Mouse (Mus musculus): Measurements from ENCODE around the gene Gm21958. TPM values are rescaled to one million over a fixed set of nuclear protein-coding genes. Genes with fewer than 3 reads are reported as not detected.

Gene Gm21958
- not detected in 2 replicates for polyA plus RNA-seq (2012; rRNA removed)

- DNase-seq (ENCODE audit: low read depth) = no peak
Observed at GRCm38 (mm10) chr3:54714253-54714652, at the start of gene Gm21958. TSS of gene Gm21958 (minus strand) at chr3:54714353.

GRCm38 (mm10) chr3:54761258-54761657, 47.1 kb upstream of the Gm21958 start:
- DNase-seq (ENCODE audit: low read depth) = no peak

DNA sequence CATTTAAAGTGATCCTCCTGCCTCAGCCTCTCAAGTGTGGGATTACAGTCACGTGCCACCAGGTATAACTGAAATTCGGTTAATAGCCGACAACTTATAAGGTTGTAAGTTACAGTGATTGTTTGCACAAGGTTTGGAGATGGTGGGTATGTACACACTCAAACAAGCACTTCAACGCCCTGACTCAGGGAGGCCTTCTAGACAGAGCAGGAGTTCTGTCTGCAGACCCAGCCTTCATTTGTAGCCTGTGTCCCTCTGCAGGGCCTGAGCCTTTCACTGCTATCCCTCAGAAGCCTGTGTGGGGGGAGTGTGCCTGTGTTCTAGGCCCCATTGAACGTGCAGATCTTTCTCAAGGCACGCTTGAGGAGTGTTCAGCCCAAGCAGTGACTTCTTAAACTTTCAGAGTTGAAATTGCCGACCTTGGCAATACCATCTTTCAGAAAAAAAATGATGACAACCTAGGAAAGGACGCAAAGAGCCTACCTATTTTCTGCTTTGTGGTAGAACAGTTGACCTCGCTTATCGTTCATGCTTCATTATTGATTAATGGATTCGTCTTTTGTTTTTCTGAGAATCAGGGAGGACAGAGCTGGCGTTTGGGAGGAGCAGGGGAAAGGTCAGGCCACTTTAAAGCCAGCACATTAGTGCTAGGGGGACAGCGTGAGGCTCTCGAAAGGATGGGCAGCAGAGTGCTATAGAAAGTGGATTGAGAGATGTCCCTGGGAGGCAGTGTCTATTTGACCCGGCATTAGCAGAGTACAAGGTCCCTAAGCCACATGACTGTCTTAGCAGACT, 46.4 kb upstream of the Gm21958 start:
- no peak for DNase-seq (ENCODE audit: low read depth)

DNA sequence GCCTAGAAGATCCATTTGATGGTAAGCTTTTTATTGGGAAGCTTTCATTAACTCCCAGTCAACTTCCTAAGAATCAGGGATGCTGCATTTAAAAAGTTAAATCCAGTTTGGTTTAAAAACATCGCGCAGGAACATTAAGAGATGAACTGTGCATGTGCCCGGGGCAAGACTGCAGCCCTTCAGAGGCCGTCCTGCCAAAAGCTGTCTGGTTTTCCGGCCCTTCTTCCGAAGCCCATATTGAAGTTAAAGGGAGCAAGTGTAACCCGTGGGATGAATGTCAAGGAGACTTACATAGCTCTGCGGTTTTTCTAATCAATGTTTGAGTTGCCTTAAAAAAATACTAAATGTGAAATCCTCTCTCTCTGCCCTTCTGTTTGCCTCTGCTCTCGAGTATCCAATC, 45.1 kb upstream of the Gm21958 start:
- DNase-seq (ENCODE audit: low read depth) = no peak

DNA sequence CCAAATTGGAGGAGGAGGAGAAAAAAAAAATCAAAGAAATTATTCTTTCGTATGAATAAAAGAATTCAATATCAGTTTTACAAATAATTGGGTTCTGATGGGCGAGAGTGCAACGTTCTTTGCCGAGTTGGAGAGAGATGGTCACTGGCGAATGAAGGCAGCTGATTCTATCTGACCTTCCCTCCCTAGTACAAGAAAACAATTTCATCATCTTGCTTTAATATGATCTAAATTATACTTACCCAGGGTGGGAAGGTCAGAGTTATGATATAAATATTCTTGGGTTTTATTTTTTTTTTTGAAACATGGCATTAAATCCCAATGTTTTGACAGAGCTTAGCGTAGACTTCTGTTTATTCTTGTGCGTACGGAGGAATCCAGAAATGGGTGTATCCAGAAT, 43.3 kb upstream of the Gm21958 start:
- no peak for DNase-seq (ENCODE audit: low read depth)

DNA sequence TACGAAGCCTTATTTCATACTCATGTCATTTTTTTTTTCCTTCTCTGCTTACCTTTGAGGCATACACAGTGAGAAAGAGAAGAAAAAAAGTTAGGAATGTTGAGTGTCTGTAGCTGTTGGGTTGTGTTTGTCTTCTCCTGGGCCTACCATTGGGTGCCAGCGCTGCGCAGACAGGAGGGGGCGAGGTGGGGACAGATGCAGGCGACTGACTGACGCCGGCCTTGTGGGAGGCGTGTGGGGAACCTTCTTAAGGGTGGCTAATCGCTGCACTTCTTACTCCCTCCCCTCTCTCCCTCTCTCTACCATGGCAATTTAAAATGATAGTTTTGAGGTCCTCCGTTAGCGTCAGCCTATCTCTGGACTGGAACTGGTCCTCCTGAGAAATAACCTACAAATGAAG, 41.9 kb upstream of the Gm21958 start:
- DNase-seq (ENCODE audit: low read depth) = no peak

DNA sequence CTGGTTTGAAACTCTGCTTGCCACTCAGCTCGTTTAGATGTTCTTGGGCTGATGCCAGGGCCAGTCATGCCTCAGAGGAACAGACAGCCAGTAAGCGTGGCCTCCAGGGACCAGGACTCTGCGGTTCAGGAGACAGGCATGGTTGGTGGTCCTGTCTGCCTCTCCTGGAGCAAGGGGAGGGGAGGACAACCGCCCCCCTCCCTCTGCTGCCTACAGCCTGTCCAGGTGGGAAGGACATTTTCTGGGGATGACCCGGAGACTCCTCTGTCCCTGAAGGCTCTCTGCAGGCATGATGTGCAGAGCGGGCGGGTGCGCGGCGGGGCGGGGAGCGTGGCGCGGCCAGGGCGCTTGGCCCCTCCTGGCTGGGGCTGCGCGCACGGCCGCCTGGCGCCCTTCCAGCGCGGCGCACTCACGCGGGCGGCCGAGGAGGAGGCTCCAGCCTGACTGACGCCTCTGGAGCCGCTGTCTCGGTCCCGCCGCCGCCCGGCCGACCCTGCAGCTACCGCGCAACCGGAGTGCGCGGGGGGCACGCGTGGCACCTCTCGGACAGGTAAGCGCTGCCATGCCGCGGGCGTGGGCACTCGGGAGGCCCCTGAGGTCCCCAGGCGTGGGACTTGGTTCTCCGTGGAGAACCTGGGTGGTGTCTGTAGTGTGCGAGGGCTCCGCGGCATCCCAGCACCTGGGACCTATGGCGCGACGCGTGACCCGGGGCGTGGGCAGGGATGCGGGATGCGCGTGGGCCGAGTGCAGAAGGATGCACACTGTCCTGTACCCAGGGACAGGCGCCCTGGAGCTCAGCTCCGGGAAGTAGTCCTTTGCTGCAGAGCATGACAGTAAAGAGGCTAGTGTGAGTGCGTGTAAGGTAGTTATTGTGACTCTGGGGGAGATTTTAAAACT, 41.2 kb upstream of the Gm21958 start, which contains the start of gene Smad9:
Smad9 (plus strand) TSS at position 438 of the 897 bp plus-strand sequence.
- no peak for DNase-seq (ENCODE audit: low read depth)

DNA sequence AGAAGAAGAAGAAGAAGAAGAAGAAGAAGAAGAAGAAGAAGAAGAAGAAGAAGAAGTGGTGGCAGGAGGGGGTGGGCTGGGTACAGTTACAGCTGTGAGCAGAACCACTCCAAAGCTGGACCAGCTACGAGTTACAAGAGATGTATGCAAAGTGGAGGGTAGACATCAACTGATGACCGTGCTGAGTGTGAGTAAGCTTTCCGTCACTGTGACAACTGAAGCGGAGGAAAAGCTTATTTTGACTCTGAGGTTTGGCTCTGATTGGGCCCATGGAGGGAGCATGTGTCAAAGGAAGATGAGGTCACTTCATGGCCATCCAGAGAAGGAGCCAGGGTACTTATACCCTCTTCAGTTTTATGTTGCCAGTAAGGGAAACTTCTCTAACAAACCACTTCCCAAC, 39.3 kb upstream of the Gm21958 start:
- no peak for DNase-seq (ENCODE audit: low read depth)

DNA sequence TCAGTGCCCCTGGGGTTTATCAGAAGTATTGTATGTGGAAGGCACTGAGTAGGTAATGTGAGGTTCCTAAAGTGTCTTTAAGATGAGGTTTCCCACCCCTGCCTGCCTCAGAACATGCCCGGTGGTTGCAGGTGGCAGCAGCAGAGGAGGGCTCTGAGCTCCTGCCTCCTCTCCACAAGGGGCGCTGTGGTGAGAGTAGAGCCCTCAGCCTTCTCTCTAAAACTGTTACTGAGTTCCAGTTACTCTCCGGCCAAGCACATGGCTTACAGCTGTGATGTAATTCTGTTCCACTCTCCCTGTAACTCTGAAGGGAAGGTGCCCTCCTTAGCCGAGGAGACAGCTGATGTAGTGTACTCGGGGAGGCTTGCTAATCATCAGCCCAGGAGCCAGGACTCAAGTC, 31.6 kb upstream of the Gm21958 start:
- no peak for DNase-seq (ENCODE audit: low read depth)

GRCm38 (mm10) chr3:54741965-54742364, 27.8 kb upstream of the Gm21958 start:
- no peak for DNase-seq (ENCODE audit: low read depth)

DNA sequence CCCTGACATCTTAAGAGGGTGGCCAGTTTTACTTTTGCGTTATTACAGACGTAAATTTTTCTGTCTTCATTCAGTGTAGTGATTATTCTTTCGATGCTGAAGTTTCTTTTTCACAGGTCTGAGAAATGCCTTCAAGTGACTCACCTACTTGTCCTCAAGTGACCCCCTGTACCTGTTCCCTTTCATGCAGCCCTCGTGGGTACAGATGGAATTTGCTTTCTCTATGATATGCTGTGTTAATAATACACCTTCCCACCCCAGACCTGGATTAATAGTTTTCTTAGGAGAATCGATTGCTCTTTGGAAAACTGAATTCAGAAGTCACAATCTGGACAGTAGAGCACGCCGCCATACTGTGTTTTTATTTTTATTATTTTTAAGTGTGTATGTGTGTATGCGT, 23.2 kb upstream of the Gm21958 start:
- no peak for DNase-seq (ENCODE audit: low read depth)

DNA sequence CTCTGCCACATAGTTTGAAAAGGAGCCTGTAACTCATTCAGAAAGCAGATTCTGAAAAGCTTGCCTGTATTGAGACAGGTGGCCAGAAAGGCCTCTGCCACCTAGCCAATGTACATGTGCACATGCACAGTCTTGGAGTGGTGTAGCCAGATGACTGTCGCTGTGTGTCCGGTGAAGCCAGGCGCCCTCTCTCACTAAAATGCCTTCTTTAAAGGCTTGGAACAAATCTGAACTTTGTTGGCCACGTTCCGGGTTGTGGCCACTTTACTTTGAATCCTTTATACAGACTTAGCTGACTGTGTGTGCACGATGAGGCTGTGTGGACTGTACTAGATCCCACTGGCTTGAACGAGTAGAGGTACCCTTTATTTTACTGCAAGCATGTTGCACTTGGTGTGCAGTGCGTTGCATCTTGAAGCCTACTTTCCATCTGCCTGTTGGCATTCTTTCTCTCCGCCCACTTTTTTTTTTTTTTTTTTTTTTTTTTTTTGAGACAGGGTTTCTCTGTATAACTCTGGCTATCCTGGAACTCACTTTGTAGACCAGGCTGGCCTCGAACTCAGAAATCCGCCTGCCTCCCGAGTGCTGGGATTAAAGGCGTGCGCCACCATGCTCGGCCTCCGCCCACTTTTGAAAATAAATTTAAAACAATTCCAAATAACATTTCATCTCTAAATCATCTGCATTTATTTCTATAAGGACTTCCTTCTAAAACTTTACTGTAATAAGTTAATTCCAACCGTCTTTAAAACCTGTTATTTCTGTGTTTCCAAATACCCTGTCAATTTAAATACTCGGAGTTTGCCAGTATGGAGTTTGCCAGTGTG, 22.2 kb upstream of the Gm21958 start:
- DNase-seq (ENCODE audit: low read depth) = no peak

DNA sequence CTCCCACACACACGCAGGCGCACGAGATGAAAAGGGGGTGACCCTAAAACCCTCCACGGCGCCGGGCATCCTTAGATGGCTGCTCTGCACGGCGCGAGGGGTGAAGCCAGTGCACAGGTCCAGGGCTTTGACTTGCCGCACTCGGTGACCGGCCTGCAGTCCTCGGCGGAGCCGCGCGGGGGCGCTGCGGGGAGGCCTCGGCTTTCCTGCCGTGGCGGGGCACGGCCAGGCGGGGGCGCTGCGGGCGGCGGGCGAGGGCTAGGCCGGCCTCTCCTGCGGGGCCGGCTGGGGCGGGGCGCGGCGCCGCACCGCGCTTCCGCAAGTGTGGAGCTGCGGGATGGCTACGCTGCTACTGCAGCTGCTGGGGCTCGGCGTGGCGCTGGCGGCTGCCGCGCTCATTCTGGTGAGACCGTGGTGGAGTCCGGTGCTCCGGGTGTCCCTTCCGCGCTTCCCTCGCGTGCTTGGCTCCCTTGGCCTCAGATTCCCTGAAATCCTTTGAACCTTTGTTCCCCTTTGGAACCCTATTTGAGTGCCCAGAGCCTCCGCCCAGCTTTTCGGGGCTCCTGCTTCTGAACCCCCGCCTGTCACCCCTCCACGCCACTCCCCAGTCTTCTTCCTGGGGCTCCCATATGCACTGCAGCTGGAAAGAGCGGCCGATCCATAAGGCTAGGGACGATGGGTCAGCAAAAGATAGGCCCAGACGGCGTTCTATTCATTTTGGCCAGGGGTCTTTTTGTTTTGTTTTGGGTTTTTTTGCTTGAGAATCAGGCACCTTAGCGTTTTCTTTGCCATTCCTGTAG, 21.3 kb upstream of the Gm21958 start, which contains the start of the genes Exosc8 and Alg5:
Exosc8 (minus strand) TSS at position 147 of the 800 bp plus-strand sequence.
Alg5 (plus strand) TSS at position 293 of the 800 bp plus-strand sequence.
- no peak for DNase-seq (ENCODE audit: low read depth)

- no peak for DNase-seq (ENCODE audit: low read depth)
Observed at GRCm38 (mm10) chr3:54734411-54735246, 20.5 kb upstream of the Gm21958 start.

DNA sequence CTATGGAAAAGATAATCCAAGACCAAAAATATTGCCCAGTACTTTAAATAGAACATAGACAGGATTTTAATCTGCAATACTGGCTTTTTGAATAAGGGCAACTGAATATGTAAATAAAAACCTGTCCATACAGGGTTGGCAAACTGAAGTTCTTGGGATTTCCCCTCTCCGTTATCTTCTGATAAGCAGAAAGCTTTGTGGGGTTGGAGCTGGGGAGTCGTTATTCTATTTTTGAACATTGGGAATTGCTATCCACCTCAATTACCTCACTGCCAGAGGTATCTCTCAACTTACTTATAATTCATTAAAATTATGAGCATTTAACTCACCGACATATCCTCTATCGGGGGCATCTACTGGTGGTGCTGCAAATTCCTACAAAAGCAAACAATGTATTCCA, 18.2 kb upstream of the Gm21958 start:
- no peak for DNase-seq (ENCODE audit: low read depth)

DNA sequence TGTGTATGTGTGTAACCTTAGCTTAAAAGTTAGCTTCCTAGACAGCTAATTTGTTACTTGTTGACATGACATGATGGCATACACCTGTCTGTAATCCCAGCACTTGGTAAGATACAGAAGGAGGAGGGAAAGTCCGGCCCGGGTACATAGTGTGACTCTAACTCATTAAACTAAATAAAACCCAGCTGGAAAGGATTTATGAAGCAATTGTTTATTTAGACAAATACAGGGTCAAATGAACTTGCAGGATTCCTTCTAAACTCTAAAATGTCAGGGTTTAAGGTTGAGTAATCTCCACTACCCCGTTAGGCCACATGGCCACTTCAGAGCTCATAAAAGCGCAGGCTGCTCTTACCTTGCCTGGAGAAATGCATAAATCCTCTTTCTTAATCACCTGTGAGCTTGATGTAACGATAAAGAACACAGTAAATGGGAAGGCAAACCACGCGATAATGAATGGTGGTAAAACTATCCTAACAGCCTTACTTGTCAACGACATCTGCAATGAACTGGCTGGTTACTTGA, 17.5 kb upstream of the Gm21958 start:
- peak; percentile 62 for DNase-seq (ENCODE audit: low read depth)

DNA sequence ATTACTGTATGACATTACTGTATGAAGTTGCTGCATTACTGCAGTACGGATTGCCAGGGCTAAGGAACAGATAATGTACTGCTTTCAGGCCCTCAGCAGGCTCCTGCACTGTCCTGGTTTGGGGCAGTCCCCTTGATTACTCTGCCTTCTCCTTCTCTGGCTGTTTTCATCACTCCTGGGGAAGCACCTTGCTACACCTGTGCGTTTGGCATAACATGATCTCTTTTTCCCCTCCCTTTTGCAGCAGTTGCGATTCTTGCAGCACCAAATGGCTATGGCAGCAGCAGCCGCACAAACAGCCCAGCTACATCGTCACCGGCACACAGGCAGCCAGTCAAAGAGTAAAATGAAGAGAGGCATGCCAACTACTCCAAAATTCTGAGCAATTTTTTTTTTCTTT, 13.9 kb upstream of the Gm21958 start:
- DNase-seq (ENCODE audit: low read depth) = no peak

GRCm38 (mm10) chr3:54727588-54727987, 13.4 kb upstream of the Gm21958 start:
- no peak for DNase-seq (ENCODE audit: low read depth)

DNA sequence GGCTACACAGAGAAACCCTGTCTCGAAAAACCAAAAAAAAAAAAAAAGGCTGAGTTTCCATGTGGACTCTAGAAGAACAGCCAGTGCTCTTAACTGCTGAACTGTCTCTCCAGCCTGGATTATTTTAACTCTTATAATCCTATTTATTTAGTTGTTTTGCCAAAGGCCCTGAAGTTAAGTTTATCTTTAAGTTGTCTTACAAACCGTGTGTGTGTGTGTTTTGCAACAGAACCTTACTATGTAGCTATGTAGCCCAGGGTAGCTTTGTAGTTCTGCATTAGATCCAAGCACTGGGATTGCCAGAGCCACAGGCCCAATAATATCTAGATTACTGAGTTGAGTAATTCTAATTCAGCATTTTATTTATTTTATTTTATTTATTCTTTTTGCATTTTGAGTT, 11.2 kb upstream of the Gm21958 start:
- peak; percentile 64 for DNase-seq (ENCODE audit: low read depth)

All from gonadal fat pad, adult 2 months (tissue).